Mouse (Mus musculus) cerebellum, adult 2 months (tissue): ENCODE data around the gene Ldlrad3.

Experiments
- CTCF ChIP-seq: fragments of 200-500 bp; IDR thresholded peaks from 2 replicates; pipeline ENCODE4 v1.5.1; 2011; ENCODE audit warnings: low read depth, mild to moderate bottlenecking, control low read depth, low read length, moderate library complexity, borderline replicate concordance; ENCODE audit not compliant: insufficient read depth
- POLR2A ChIP-seq: fragments of 200-500 bp; IDR thresholded peaks from 2 replicates; pipeline ENCODE4 v1.6.1; 2011; ENCODE audit warnings: low read length, control low read depth, borderline replicate concordance; ENCODE audit not compliant: insufficient read depth

GRCm38 (mm10) chr2:101932169-101932936, 253.8 kb downstream of the Ldlrad3 start:
- TF ChIP-seq CTCF: no peak
- no peak for TF ChIP-seq POLR2A
